In the genomic region with DNA sequence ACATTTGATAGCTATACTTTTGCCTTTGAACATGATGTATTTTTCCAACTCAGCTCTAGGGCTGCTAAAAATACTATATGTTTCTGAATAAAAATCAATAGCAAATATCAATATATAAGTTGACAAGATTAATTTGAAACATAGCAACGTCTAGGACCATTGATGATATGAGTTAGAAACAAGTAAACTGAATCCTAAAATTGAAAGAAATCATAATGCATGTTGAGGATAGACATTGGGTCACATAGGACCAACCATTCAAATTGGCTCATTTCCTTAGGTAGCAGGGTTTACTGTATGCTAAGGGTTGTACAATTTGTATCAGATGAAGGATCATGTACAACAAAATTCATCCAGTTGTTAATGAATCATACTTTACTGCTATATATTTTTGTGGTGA, we compare ENCODE assay signal across 24 mouse cellular contexts. TPM values are rescaled to one million over a fixed set of nuclear protein-coding genes. Genes with fewer than 3 reads are reported as not detected.
"Had no signal": no experiment of that assay in that cellular context is flagged by ENCODE, and none has a peak within 500 bp of the region (broad histone marks: within the 10 kb centered on the region; RNA-seq: fewer than 3 reads in every experiment).

Gene Gm11146, minus strand, starts transcription at position 101 of the 400 bp plus-strand sequence.

- H3K4me1 ChIP-seq: liver, embryonic 13.5 days; liver, embryonic 15.5 days; lung, embryonic 15.5 days; midbrain, embryonic 10.5 days; stomach, embryonic 15.5 days had no signal

- ATAC-seq: liver, postnatal 0 days; midbrain, embryonic 13.5 days; midbrain, embryonic 16.5 days had no signal

- H3K4me2 ChIP-seq: liver, embryonic 11.5 days; liver, embryonic 13.5 days; liver, embryonic 15.5 days; lung, embryonic 15.5 days; midbrain, embryonic 13.5 days; stomach, embryonic 15.5 days had no signal

- H3K9ac ChIP-seq: liver, embryonic 13.5 days; liver, embryonic 15.5 days; liver, postnatal 0 days; lung, embryonic 15.5 days; midbrain, embryonic 13.5 days; stomach, embryonic 15.5 days had no signal

- H3K27me3 ChIP-seq: liver, embryonic 13.5 days; liver, embryonic 15.5 days; lung, embryonic 15.5 days; midbrain, embryonic 13.5 days; stomach, embryonic 15.5 days had no signal

- H3K9me3 ChIP-seq: liver, embryonic 13.5 days; liver, embryonic 15.5 days; lung, embryonic 15.5 days; midbrain, embryonic 10.5 days; midbrain, embryonic 13.5 days; stomach, embryonic 15.5 days had no signal

- DNase-seq: liver, embryonic 13.5 days; liver, postnatal 0 days; lung, adult 2 months; lung, postnatal 14 days; lung, postnatal 36 days; right cerebral cortex, postnatal 14 days; thymus, adult 2 months; thymus, postnatal 25 days; thymus, postnatal 4 days had no signal

- H3K36me3 ChIP-seq: liver, embryonic 13.5 days; liver, embryonic 15.5 days; lung, embryonic 15.5 days; stomach, embryonic 15.5 days had no signal

- H3K4me3 ChIP-seq: liver, embryonic 13.5 days; liver, embryonic 15.5 days; lung, embryonic 15.5 days; midbrain, embryonic 10.5 days; midbrain, embryonic 13.5 days; stomach, embryonic 15.5 days had no signal

- H3K27ac ChIP-seq: liver, embryonic 13.5 days; liver, embryonic 15.5 days; lung, embryonic 15.5 days; midbrain, embryonic 10.5 days; midbrain, embryonic 13.5 days; stomach, embryonic 15.5 days; stomach, postnatal 0 days had no signal

RNA-seq across cellular contexts. Expression of gene Gm11146, which starts in this region (rescaled TPM):
- total RNA-seq: megakaryocyte, adult 5-6 weeks; megakaryocyte-erythroid progenitor cell, adult 5-6 weeks had no signal
- polyA plus RNA-seq: liver, embryonic 11.5 days; liver, embryonic 13.5 days; liver, embryonic 15.5 days; liver, postnatal 0 days; lung, adult 2 months; lung, embryonic 15.5 days; lung, postnatal 0 days; midbrain, embryonic 10.5 days; midbrain, embryonic 13.5 days; midbrain, embryonic 16.5 days; neural tube, embryonic 11.5 days; neural tube, embryonic 14.5 days; spleen, adult 2 months; stomach, embryonic 15.5 days; stomach, postnatal 0 days; testis, adult 2 months; thymus, adult 2 months had no signal
